Mouse (Mus musculus) right cerebral cortex, postnatal 10 days (tissue): ENCODE data around the gene Fras1.

Source experiments
- DNase-seq, 2 experiments: peaks; one replicate each; pipeline ENCODE4 v3.0.0; 2021; ENCODE audit warnings: low spot score in 2 of 2

Gene Fras1

DNA sequence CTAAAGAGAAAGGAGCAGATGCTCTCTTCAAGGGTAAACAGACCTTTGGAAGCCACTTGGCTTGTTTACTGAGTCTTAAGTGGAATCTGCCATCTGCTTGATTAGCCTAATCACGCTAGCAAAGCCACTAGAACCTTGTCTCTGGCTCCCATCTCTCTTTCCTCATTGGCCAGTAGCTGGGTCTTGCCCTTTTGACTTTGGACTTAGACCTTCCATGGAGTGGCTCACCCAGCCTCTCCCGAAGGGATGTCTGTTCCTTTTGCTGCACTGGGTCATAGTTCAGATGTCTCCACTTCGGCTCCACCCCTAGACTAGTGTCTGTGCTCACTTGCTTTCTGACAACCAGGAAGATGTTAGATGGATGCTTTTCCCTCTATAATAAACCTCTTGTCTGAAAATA is 28.8 kb downstream of the Fras1 start:
- DNase-seq = no peak

- no peak for DNase-seq
These were observed 31.5 kb downstream of the Fras1 start for GRCm38 (mm10) chr5:96405139-96405842.

GRCm38 (mm10) chr5:96408291-96408690 is 34.5 kb downstream of the Fras1 start:
- DNase-seq = no peak

GRCm38 (mm10) chr5:96412754-96413394 is 39.1 kb downstream of the Fras1 start:
- DNase-seq = no peak

DNA sequence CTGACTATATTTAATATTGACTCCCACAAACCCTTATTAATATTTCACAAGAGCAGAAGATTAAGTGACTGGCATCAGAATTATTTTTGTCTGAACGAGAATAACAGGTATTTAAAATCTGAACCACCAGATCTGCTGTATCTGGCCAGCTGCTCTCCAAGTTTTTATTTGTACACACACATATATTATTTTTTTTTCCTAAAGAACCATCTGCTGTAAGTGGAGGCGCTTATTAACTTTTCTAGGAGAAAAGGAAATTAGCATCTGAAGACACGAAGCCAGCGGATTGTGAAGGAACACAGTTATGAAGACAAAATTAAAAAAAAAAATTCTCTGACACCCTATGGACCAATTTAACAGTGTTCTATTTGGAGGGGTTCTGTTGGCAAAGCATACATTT is 43.4 kb downstream of the Fras1 start:
- no peak for DNase-seq

DNA sequence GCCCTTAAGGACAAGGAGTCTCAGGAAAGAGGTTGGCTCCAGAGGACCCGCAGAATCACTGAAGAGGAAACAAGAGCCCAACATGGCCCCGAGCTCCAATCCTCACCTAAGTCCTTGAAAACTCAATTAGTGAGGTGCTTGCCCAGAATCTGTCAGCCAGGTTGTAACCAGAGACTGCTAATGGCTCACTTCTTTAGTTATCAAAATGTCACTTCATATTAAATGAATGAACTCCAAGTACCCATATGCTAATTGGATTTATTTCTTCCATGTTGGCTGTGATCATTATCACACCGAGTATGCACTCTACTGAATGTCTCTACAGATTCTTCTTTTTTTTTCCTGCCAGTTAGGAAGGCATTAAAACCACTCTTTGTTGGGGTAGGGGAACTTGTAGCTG is 47.8 kb downstream of the Fras1 start:
- DNase-seq = no peak

DNA sequence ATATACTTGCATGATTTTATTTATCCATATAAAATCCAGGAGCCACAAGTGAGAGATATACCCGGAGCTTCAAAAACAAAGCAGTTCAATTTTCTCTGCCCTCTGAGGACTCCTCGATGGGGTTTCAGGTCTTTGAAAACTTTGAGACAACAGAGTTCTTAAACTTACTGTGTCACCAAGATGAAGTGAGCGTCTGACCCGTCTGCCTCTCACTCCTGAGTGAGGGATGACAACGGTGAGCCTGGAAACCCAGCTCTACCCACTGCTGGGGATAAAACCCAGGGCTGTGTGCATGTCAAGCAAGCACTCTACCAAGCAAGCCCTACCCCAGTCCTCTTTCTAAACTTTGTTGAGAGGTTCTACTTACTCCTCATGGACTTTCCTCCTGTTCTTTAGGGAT is 49.0 kb downstream of the Fras1 start:
- no peak for DNase-seq

DNA sequence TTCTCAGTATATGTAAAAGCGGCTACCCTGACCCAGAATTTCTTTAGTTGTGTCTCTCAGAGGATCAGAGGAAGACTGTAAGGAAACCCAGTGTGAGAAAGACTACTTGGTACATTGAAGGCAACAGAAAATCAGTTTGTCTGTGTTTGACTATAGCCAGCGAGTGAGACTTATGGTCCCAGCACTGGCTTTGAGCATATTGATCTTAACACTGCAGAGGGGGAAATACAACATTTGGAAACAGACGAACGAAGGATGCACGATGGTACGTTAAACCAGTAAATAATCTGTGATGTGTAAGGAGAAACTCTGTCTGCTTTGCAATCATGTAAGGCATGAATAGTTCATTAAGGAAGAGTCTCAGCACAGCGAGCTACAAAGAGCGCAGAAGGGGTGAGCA is 51.6 kb downstream of the Fras1 start:
- no peak for DNase-seq

GRCm38 (mm10) chr5:96429532-96430141 is 55.9 kb downstream of the Fras1 start:
- no peak for DNase-seq

- no peak for DNase-seq
These were observed 64.1 kb downstream of the Fras1 start for GRCm38 (mm10) chr5:96437870-96438269.

GRCm38 (mm10) chr5:96439811-96440210 is 66.1 kb downstream of the Fras1 start:
- no peak for DNase-seq

- DNase-seq = no peak
These were observed 73.7 kb downstream of the Fras1 start for GRCm38 (mm10) chr5:96447460-96447859.

DNA sequence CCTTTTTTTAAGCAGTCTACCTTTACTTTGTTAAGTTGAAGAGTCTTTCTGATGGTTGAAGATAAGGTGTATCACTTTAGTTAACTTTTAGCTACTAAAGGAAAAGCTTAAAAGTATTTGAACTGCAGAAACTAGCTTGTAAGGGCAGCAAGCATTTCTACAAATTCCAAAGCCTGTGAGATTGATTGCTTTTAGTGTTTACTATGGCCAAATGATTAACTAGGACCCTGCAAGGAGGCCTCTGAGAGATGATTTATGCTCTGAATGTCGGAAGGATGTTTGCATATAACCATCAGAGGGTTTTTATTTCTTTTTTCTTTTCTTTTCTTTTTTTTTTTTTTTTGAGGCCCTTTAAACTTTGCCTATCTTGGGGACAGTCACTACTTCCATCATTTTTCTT is 78.3 kb downstream of the Fras1 start:
- DNase-seq = no peak

DNA sequence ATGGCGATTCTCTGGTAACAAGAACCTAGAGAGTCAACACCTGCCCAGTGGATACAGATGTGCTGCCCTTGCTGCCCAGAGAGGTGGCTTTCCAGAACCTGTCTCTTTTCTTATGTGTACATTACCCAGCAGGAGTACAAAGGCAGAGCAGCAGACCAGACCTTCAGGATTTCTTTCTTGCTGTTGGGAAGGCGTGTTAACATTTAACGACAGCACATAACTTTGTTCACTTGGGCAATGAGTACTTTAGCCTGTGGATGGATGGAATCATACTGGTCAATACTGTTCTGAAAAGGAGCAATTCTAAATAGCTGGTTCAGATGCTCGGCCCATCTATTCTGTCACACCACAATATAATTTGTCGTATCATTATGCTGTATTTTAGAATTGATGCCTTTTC is 79.6 kb downstream of the Fras1 start:
- no peak for DNase-seq

DNA sequence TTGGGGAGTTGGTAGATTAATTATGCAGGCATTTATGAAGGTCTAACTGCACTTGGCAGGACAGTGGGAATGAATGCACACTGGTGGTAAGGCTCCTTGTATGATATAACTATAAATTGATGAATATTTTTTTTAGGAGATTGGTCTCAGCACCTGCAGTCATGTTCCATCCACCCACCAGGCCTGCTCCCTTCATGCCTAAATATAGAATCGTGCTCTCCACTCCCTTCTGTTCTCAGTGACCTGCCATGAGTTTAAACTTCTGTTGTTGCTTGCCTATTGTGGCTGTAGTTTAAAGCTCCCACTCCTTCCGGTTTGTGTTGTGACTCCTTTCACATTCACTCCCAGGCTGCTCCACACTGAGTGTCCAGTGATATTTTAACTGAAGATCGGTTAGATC is 80.7 kb downstream of the Fras1 start:
- no peak for DNase-seq

DNA sequence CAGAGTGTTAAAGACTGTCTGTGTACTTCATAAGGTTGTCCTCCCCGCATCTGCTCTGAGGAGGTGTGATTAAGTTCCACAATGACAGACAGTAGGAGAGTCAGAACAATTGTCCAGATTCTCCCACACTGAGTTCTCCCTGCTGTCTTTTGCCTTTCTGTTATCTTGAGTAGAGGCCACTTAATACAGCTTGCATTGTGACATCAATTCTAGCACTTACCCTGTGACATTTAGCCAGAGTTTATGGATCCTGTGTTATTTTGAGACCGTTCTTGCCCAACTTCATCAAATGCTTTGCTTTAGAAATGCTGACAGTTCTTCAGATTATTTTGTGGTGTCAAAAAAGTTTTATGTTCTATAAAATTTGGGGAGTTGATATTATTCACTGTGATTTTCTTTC is 81.5 kb downstream of the Fras1 start:
- no peak for DNase-seq

- peak in 1 of 2 experiments; percentile 34 for DNase-seq
These were observed 83.7 kb downstream of the Fras1 start for GRCm38 (mm10) chr5:96457436-96457958.

DNA sequence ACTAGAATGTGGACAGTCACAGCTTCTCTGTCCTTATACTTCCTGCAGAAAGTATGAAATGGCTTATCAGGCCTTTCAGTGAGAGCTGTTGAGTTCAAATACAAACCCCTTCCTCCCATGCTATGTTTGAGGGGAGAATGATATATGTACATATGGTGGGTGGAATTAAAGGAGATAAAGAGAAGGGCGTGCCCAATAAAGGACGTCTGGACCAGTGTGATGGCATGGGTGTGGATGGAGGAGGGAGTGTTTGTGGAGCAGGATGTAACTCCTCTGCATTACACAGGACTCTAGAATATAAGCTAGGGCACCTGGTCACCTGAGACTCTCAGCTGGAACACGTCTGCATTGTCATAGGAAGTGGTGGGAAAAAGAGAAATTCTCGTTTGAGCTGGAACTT is 85.8 kb downstream of the Fras1 start:
- no peak for DNase-seq

GRCm38 (mm10) chr5:96462197-96462596 is 88.4 kb downstream of the Fras1 start:
- DNase-seq = no peak

DNA sequence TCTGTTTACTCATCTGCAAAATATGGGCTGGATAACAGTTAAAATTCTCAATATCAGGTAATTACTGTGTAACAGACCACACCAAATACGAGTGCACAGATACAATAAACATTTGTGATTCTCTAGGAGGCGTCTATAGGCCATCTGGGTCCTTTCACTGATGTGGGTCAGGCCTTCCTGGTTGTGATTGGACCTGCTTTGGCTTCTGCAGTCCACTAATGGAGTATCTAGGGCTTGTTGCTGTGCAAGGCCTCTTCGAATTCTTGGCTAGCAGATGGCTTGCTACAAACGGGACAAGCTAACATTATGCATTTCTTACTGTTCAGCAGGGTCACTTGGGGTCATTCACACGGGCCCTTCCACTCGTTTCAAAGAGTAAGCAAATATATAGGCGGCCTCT is 92.7 kb downstream of the Fras1 start:
- DNase-seq = no peak

GRCm38 (mm10) chr5:96471995-96472394 is 98.2 kb downstream of the Fras1 start:
- no peak for DNase-seq

DNA sequence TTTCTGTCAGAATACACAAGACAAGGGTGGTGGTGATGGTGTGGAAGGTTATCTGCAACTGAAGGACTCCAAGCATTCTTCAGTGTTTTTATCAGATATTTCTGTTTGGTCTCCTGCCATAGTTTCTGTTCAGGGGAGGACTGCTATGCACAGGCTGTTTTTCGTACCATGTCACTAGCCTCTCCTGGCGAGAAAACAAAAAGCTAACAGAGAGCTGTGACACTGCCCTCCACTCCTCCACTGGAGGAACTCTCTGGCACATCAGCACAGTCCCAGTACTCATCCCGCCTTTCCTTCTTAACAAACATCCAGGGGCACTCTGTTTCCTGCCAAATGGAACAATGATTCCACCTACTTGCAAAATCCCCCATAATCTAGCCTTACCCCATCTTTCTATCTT is 101.7 kb downstream of the Fras1 start:
- DNase-seq = no peak

- no peak for DNase-seq
These were observed 105.2 kb downstream of the Fras1 start for GRCm38 (mm10) chr5:96479003-96479402.
